Mouse (Mus musculus): ENCODE results near the gene Ell2.

GRCm38 (mm10) chr13:75779169-75779568 lies 72.6 kb downstream of the Ell2 start:
- TF ChIP-seq EP300 (IDR thresholded peaks at IDR 0.05; ENCODE audit: low read depth) = no peak
- TF ChIP-seq CTCF (IDR thresholded peaks at IDR 0.05; ENCODE audit: low read depth) = no peak
